In the genomic region with DNA sequence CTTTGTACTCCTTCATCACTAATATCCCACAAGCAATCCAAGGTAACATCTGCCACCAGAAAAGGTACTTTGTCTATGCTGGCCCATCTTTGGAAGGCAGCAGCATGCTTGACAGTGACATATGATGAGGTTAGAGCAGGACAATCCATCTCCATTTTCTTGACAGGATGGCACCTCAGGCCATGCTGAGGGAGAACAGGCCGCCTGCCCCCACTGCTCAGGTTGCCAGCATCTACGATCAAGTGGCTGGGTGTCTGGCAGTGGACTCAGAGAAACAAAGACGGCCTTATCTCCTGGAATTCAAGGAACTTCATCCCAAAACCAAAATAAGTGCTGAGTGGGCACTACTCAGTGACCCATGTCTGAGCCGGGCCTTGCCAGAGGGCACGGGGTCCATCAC, we compare ENCODE assay signal across 19 mouse cellular contexts.
DNase-seq lines count a peak whose midpoint lies in the region; ATAC-seq lines count a peak whose summit lies in the region.
"Had no signal": no experiment of that assay in that cellular context is flagged by ENCODE, and none has a peak within 500 bp of the region (broad histone marks: within the 10 kb centered on the region; RNA-seq: fewer than 3 reads in every experiment).

No protein-coding gene starts in this region.

- H3K36me3 ChIP-seq in neural tube, embryonic 15.5 days = no peaks in the 10 kb centered on the region
- no peaks in the 10 kb centered on the region for H3K36me3 ChIP-seq in hindbrain, embryonic 11.5 days (ENCODE audit: control insufficient read depth, insufficient read depth, low read length)
- no peaks in the 10 kb centered on the region for H3K36me3 ChIP-seq in limb, embryonic 11.5 days (ENCODE audit: control insufficient read depth, insufficient read depth, low read length)
- H3K36me3 ChIP-seq in liver, embryonic 11.5 days (ENCODE audit: control insufficient read depth, insufficient read depth, low read length) = no peaks in the 10 kb centered on the region
- H3K36me3 ChIP-seq in midbrain, embryonic 15.5 days (replicated peaks) = no peaks in the 10 kb centered on the region
- H3K36me3 ChIP-seq: embryonic facial prominence, embryonic 12.5 days; heart, embryonic 15.5 days; limb, embryonic 15.5 days had no signal

- WGBS in neural tube, embryonic 15.5 days = 34% methylated on average over 5 of the region's 5 CpGs
- WGBS in hindbrain, embryonic 11.5 days = 46% methylated on average over 5 of the region's 5 CpGs
- WGBS in limb, embryonic 11.5 days = 29% methylated on average over 5 of the region's 5 CpGs
- 54% methylated on average over 5 of the region's 5 CpGs for WGBS in liver, embryonic 11.5 days
- WGBS in midbrain, embryonic 15.5 days = 80% methylated on average over 5 of the region's 5 CpGs

- ATAC-seq in neural tube, embryonic 15.5 days (ENCODE audit: low FRiP score) = no peak
- peak; percentile 63 for ATAC-seq in hindbrain, embryonic 11.5 days (ENCODE audit: low FRiP score)
- ATAC-seq in limb, embryonic 11.5 days (ENCODE audit: insufficient number of reproducible peaks, low FRiP score, low TSS enrichment, low read depth) = no peak
- ATAC-seq in liver, embryonic 11.5 days (replicated peaks; ENCODE audit: low FRiP score) = no peak
- ATAC-seq in midbrain, embryonic 15.5 days (replicated peaks) = no peak

- H3K4me2 ChIP-seq in neural tube, embryonic 15.5 days = no peak overlapping the region
- H3K4me2 ChIP-seq in hindbrain, embryonic 11.5 days (replicated peaks; ENCODE audit: low read depth, low read length) = no peak overlapping the region
- H3K4me2 ChIP-seq in limb, embryonic 11.5 days (ENCODE audit: low read depth, severe bottlenecking) = no peak overlapping the region
- no peak overlapping the region for H3K4me2 ChIP-seq in liver, embryonic 11.5 days
- H3K4me2 ChIP-seq in midbrain, embryonic 15.5 days = no peak overlapping the region
- H3K4me2 ChIP-seq: embryonic facial prominence, embryonic 12.5 days; heart, embryonic 15.5 days; limb, embryonic 15.5 days; midbrain, embryonic 11.5 days had no signal

- H3K9ac ChIP-seq in neural tube, embryonic 15.5 days (replicated peaks) = no peak overlapping the region
- H3K9ac ChIP-seq in hindbrain, embryonic 11.5 days (ENCODE audit: low read depth, low read length) = no peak overlapping the region
- H3K9ac ChIP-seq in limb, embryonic 11.5 days (ENCODE audit: low read length) = no peak overlapping the region
- no peak overlapping the region for H3K9ac ChIP-seq in liver, embryonic 11.5 days (ENCODE audit: low read depth, low read length)
- no peak overlapping the region for H3K9ac ChIP-seq in midbrain, embryonic 15.5 days
- H3K9ac ChIP-seq: embryonic facial prominence, embryonic 12.5 days; heart, embryonic 15.5 days; limb, embryonic 15.5 days had no signal

- H3K27ac ChIP-seq in neural tube, embryonic 15.5 days (replicated peaks) = no peak overlapping the region; the same call in 1 of the 2 replicates
- H3K27ac ChIP-seq in hindbrain, embryonic 11.5 days (ENCODE audit: low read depth, low read length) = peak overlapping the region; percentile 75
- no peak overlapping the region for H3K27ac ChIP-seq in limb, embryonic 11.5 days (replicated peaks; ENCODE audit: low read depth, low read length)
- no peak overlapping the region for H3K27ac ChIP-seq in liver, embryonic 11.5 days (ENCODE audit: low read depth, low read length)
- no peak overlapping the region for H3K27ac ChIP-seq in midbrain, embryonic 15.5 days
- H3K27ac ChIP-seq: embryonic facial prominence, embryonic 12.5 days; heart, adult 2 months; heart, embryonic 15.5 days; limb, embryonic 15.5 days had no signal

- peaks cover 8% of the 10 kb centered on the region; the same call in 1 of the 2 replicates for H3K4me1 ChIP-seq in neural tube, embryonic 15.5 days
- H3K4me1 ChIP-seq in hindbrain, embryonic 11.5 days (replicated peaks; ENCODE audit: control insufficient read depth, insufficient read depth, low read length) = no peaks in the 10 kb centered on the region
- H3K4me1 ChIP-seq in limb, embryonic 11.5 days (ENCODE audit: control insufficient read depth, insufficient read depth, low read length) = no peaks in the 10 kb centered on the region
- H3K4me1 ChIP-seq in liver, embryonic 11.5 days (replicated peaks; ENCODE audit: control insufficient read depth, insufficient read depth, low read length) = no peaks in the 10 kb centered on the region
- H3K4me1 ChIP-seq in midbrain, embryonic 15.5 days = peaks cover 3% of the 10 kb centered on the region; the same call in 1 of the 2 replicates
- H3K4me1 ChIP-seq: limb, embryonic 15.5 days had no signal

- no peak overlapping the region for H3K4me3 ChIP-seq in neural tube, embryonic 15.5 days (replicated peaks)
- H3K4me3 ChIP-seq in hindbrain, embryonic 11.5 days (ENCODE audit: low read depth, low read length) = no peak overlapping the region
- no peak overlapping the region for H3K4me3 ChIP-seq in limb, embryonic 11.5 days (ENCODE audit: low read depth, low read length)
- no peak overlapping the region for H3K4me3 ChIP-seq in liver, embryonic 11.5 days (ENCODE audit: low read depth, low read length)
- H3K4me3 ChIP-seq in midbrain, embryonic 15.5 days = no peak overlapping the region
- H3K4me3 ChIP-seq: embryonic facial prominence, embryonic 12.5 days; heart, adult 2 months; heart, embryonic 15.5 days; limb, embryonic 15.5 days had no signal

- H3K9me3 ChIP-seq in neural tube, embryonic 15.5 days (replicated peaks) = no peaks in the 10 kb centered on the region
- no peaks in the 10 kb centered on the region for H3K9me3 ChIP-seq in hindbrain, embryonic 11.5 days (ENCODE audit: control insufficient read depth, low read length)
- no peaks in the 10 kb centered on the region for H3K9me3 ChIP-seq in limb, embryonic 11.5 days (ENCODE audit: control insufficient read depth, low read length)
- H3K9me3 ChIP-seq in liver, embryonic 11.5 days (ENCODE audit: control insufficient read depth, low read length) = no peaks in the 10 kb centered on the region
- no peaks in the 10 kb centered on the region for H3K9me3 ChIP-seq in midbrain, embryonic 15.5 days
- H3K9me3 ChIP-seq: embryonic facial prominence, embryonic 12.5 days; heart, embryonic 15.5 days; limb, embryonic 15.5 days had no signal

- no peaks in the 10 kb centered on the region for H3K27me3 ChIP-seq in neural tube, embryonic 15.5 days (replicated peaks)
- no peaks in the 10 kb centered on the region for H3K27me3 ChIP-seq in hindbrain, embryonic 11.5 days (ENCODE audit: control insufficient read depth, insufficient read depth, low read length)
- no peaks in the 10 kb centered on the region for H3K27me3 ChIP-seq in limb, embryonic 11.5 days (ENCODE audit: control insufficient read depth, insufficient read depth, low read length)
- H3K27me3 ChIP-seq in liver, embryonic 11.5 days (replicated peaks; ENCODE audit: control insufficient read depth, insufficient read depth, low read length) = no peaks in the 10 kb centered on the region
- H3K27me3 ChIP-seq in midbrain, embryonic 15.5 days (replicated peaks) = no peaks in the 10 kb centered on the region
- H3K27me3 ChIP-seq: embryonic facial prominence, embryonic 12.5 days; heart, embryonic 15.5 days; limb, embryonic 15.5 days had no signal

- peak; percentile 35 for DNase-seq in neural tube, embryonic 10.5 days (ENCODE audit: extremely low spot score, low spot score)
- DNase-seq in hindbrain, embryonic 11.5 days (ENCODE audit: low spot score) = peak; percentile 50
- DNase-seq in limb, embryonic 11.5 days (ENCODE audit: low spot score) = peak; percentile 33
- DNase-seq in liver, embryonic 11.5 days (ENCODE audit: low spot score) = no peak
- DNase-seq in adrenal gland, adult 8-10 months = no peak
- DNase-seq: cerebellum, adult 9-11 months; gastrocnemius, postnatal 14 days; heart, adult 2 months; kidney, adult 8-10 months; kidney, postnatal 36 days; layer of hippocampus, adult 9-11 months; lung, adult 18-20 months; thymus, postnatal 14 days had no signal

Comparison
In these comparisons a context has a peak if more than half of its experiments do, and no peak if none do; other contexts are left out.
1. DNase-seq: peak in neural tube, embryonic 10.5 days (single experiment), hindbrain, embryonic 11.5 days (single experiment) and limb, embryonic 11.5 days (single experiment); none in liver, embryonic 11.5 days (single experiment) and adrenal gland, adult 8-10 months (single experiment).